Mouse (Mus musculus) brain, embryonic 14.5 days (tissue): ENCODE measurements at regions not wholly inside any gene's neighbourhood (a gene's known extent, or its start where the extent isn't known, plus 50 kb on each side); places are given as distances from the start of the nearest gene placed in this dataset.

Source experiments
- CTCF ChIP-seq: fragments of 200-500 bp; IDR thresholded peaks from 2 replicates; pipeline ENCODE4 v1.5.1; 2012; ENCODE audit warnings: inconsistent platforms, mild to moderate bottlenecking, moderate library complexity, borderline replicate concordance; ENCODE audit not compliant: insufficient read depth, insufficient read length; ENCODE audit errors: extremely low read depth
- POLR2A ChIP-seq: fragments of 200-500 bp; IDR thresholded peaks from 2 replicates; pipeline ENCODE4 v1.6.1; 2012; ENCODE audit warnings: mild to moderate bottlenecking, inconsistent platforms, borderline replicate concordance; ENCODE audit not compliant: poor library complexity, insufficient read depth, insufficient read length, severe bottlenecking; ENCODE audit errors: extremely low read depth

DNA sequence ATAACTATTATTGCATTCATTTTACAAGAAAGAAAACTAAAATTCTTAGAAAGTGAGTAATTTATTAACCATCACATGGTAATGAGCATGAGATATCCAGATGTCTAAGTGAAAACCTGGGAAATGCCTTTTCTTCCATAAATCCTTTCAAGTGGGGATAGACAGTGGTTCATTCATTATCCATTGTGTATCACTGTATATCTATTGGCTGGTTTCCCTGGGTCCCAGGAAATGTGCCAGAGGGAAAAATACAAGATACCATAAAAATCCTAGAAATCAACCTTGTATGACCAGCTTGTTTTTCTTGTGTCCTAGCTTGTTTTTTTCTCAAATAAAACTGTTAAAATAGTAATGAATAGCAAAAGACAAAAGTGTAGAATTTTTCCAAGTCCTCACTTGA lies 663.9 kb upstream of the Gm8797 start:
- TF ChIP-seq CTCF (no peak), POLR2A (no peak)
